In genomic region chr3:109781917-109782288, GRCm38 (mm10) we compare ENCODE assay signal across 7 mouse cellular contexts.
DNase-seq lines count a peak whose midpoint lies in the region; ATAC-seq lines count a peak whose summit lies in the region.

No protein-coding gene starts in this region.

- H3K27ac ChIP-seq in liver, embryonic 11.5 days (ENCODE audit: low read depth, low read length) = no peak overlapping the region
- H3K27ac ChIP-seq in forebrain, embryonic 13.5 days = no peak overlapping the region; the same call in 1 of the 2 replicates
- H3K27ac ChIP-seq in intestine, embryonic 15.5 days = no peak overlapping the region
- peak overlapping the region; percentile 72; the same call in 1 of the 2 replicates for H3K27ac ChIP-seq in neural tube, embryonic 14.5 days (ENCODE audit: low read depth, low read length)

- ATAC-seq in liver, embryonic 11.5 days (replicated peaks; ENCODE audit: low FRiP score) = no peak
- ATAC-seq in forebrain, embryonic 13.5 days = peak; percentile 62
- 0 out of 2 replicates have a peak, but pooled peaks have one; percentile 6 for ATAC-seq in intestine, embryonic 15.5 days
- ATAC-seq in neural tube, embryonic 14.5 days (ENCODE audit: low read depth) = no peak

- peak overlapping the region; percentile 29 for H3K4me3 ChIP-seq in liver, embryonic 11.5 days (ENCODE audit: low read depth, low read length)
- H3K4me3 ChIP-seq in forebrain, embryonic 13.5 days = peak overlapping the region; percentile 47; the same call in 1 of the 2 replicates
- H3K4me3 ChIP-seq in intestine, embryonic 15.5 days (replicated peaks) = peak overlapping the region; percentile 32; the same call in 1 of the 2 replicates
- 0 out of 2 replicates have a peak overlapping the region, but pooled peaks have one; percentile 36 for H3K4me3 ChIP-seq in neural tube, embryonic 14.5 days (ENCODE audit: low read depth, low read length)

- no peak for DNase-seq in liver, embryonic 11.5 days (ENCODE audit: low spot score)
- no peak for DNase-seq in liver
- no peak for DNase-seq in gastrocnemius, postnatal 25 days
- DNase-seq in right cerebral cortex, postnatal 25 days = no peak

- H3K9ac ChIP-seq in liver, embryonic 11.5 days (ENCODE audit: low read depth, low read length) = no peak overlapping the region
- 0 out of 2 replicates have a peak overlapping the region, but pooled peaks have one; percentile 75 for H3K9ac ChIP-seq in forebrain, embryonic 13.5 days
- H3K9ac ChIP-seq in intestine, embryonic 15.5 days = no peak overlapping the region
- no peak overlapping the region for H3K9ac ChIP-seq in neural tube, embryonic 14.5 days (replicated peaks; ENCODE audit: low read depth, low read length)

- H3K27me3 ChIP-seq in liver, embryonic 11.5 days (replicated peaks; ENCODE audit: control insufficient read depth, insufficient read depth, low read length) = no peaks in the 10 kb centered on the region; the same call in 1 of the 2 replicates
- H3K27me3 ChIP-seq in forebrain, embryonic 13.5 days = no peaks in the 10 kb centered on the region
- H3K27me3 ChIP-seq in intestine, embryonic 15.5 days (replicated peaks) = no peaks in the 10 kb centered on the region
- H3K27me3 ChIP-seq in neural tube, embryonic 14.5 days (ENCODE audit: control insufficient read depth, insufficient read depth, low read length) = no peaks in the 10 kb centered on the region

- H3K9me3 ChIP-seq in liver, embryonic 11.5 days (ENCODE audit: control insufficient read depth, low read length) = no peaks in the 10 kb centered on the region
- H3K9me3 ChIP-seq in forebrain, embryonic 13.5 days (replicated peaks) = no peaks in the 10 kb centered on the region
- no peaks in the 10 kb centered on the region for H3K9me3 ChIP-seq in intestine, embryonic 15.5 days
- H3K9me3 ChIP-seq in neural tube, embryonic 14.5 days (ENCODE audit: control insufficient read depth, low read length) = no peaks in the 10 kb centered on the region

- WGBS in liver, embryonic 11.5 days = 58% methylated on average over 7 of the region's 7 CpGs
- WGBS in forebrain, embryonic 13.5 days = 58% methylated on average over 7 of the region's 7 CpGs
- WGBS in intestine, embryonic 15.5 days = 72% methylated on average over 7 of the region's 7 CpGs
- 61% methylated on average over 7 of the region's 7 CpGs for WGBS in neural tube, embryonic 14.5 days

- H3K4me1 ChIP-seq in liver, embryonic 11.5 days (replicated peaks; ENCODE audit: control insufficient read depth, insufficient read depth, low read length) = no peaks in the 10 kb centered on the region
- H3K4me1 ChIP-seq in forebrain, embryonic 13.5 days = peaks cover 18% of the 10 kb centered on the region
- 0 out of 2 replicates have a peak, but pooled peaks cover 5% of the 10 kb centered on the region for H3K4me1 ChIP-seq in intestine, embryonic 15.5 days (replicated peaks)
- H3K4me1 ChIP-seq in neural tube, embryonic 14.5 days (ENCODE audit: control insufficient read depth, insufficient read depth, low read length) = peaks cover 12% of the 10 kb centered on the region

- H3K36me3 ChIP-seq in liver, embryonic 11.5 days (ENCODE audit: control insufficient read depth, insufficient read depth, low read length) = no peaks in the 10 kb centered on the region
- H3K36me3 ChIP-seq in forebrain, embryonic 13.5 days (ENCODE audit: poor library complexity, severe bottlenecking) = no peaks in the 10 kb centered on the region
- H3K36me3 ChIP-seq in intestine, embryonic 15.5 days = no peaks in the 10 kb centered on the region
- no peaks in the 10 kb centered on the region for H3K36me3 ChIP-seq in neural tube, embryonic 14.5 days (ENCODE audit: control insufficient read depth, insufficient read depth, low read length)

- peak overlapping the region; percentile 53 for H3K4me2 ChIP-seq in liver, embryonic 11.5 days
- peak overlapping the region; percentile 87 for H3K4me2 ChIP-seq in forebrain, embryonic 13.5 days
- peak overlapping the region; percentile 83 for H3K4me2 ChIP-seq in intestine, embryonic 15.5 days (replicated peaks)
- H3K4me2 ChIP-seq in neural tube, embryonic 14.5 days (ENCODE audit: low read depth, low read length) = peak overlapping the region; percentile 76; the same call in 1 of the 2 replicates

Comparison
In these comparisons a context has a peak if more than half of its experiments do, and no peak if none do; other contexts are left out.
1. ATAC-seq: peak in forebrain, embryonic 13.5 days (single experiment) and intestine, embryonic 15.5 days (single experiment); none in liver, embryonic 11.5 days (single experiment) and neural tube, embryonic 14.5 days (single experiment).
2. Peak in every context shown above with its lines, with median percentiles within 50 percentile points of each other: H3K4me2 ChIP-seq and H3K4me3 ChIP-seq.